Mouse (Mus musculus): ENCODE results near the gene Pdcd6ip. TPM values are rescaled to one million over a fixed set of nuclear protein-coding genes. Genes with fewer than 3 reads are reported as not detected.
A peak's percentile ranks its signal among the peaks of the same experiment; 100 is the strongest.
"Not testable (repeated sequence)": the region's sequence is repeated elsewhere in the genome, so short reads cannot be mapped to it uniquely, and the experiment has no call there.

Pdcd6ip gene
- total RNA-seq (2021) = 10 to 100 TPM; 81.3 to 83.9 TPM

GRCm38 (mm10) chr9:113707481-113708360, at the start of gene Pdcd6ip:
Pdcd6ip (minus strand) TSS chr9:113708259.
- intact Hi-C loops (cut with DNase I) = no loop called here
- DNase-seq = peak; percentile 95

- intact Hi-C loops (cut with DNase I) = no loop called here
- no peak for DNase-seq
Observed at GRCm38 (mm10) chr9:113755888-113756719, 48.0 kb upstream of the Pdcd6ip start.

- DNase-seq = peak; percentile 57 to 58
- intact Hi-C loops (cut with DNase I) = loop anchor here (10.0 kb wide), 1 partner anchor 155 kb away; no protein-coding TSS in a partner anchor
Observed at GRCm38 (mm10) chr9:113749356-113749755, 41.3 kb upstream of the Pdcd6ip start.

- intact Hi-C loops (cut with DNase I) = loop anchor here (2.0 to 10.0 kb wide), 4 partner anchors 49 to 239 kb away; no protein-coding TSS in a partner anchor
Observed at GRCm38 (mm10) chr9:113743291-113743690, 35.2 kb upstream of the Pdcd6ip start.

GRCm38 (mm10) chr9:113742361-113742794, 34.3 kb upstream of the Pdcd6ip start:
- intact Hi-C loops (cut with DNase I) = loop anchor here (2.0 to 10.0 kb wide), 4 partner anchors 50 to 240 kb away; no protein-coding TSS in a partner anchor
- peak; percentile 37 to 43 for DNase-seq

More at GRCm38 (mm10) chr9:113743291-113743690, 35.2 kb upstream of the Pdcd6ip start:
- peak in 1 of 2 experiments; percentile 30 for DNase-seq

- peak; percentile 66 to 74 for DNase-seq
- intact Hi-C loops (cut with DNase I) = loop anchor here (2.0 to 10.0 kb wide), 4 partner anchors 51 to 241 kb away; no protein-coding TSS in a partner anchor
Observed at GRCm38 (mm10) chr9:113741637-113742137, 33.6 kb upstream of the Pdcd6ip start.

GRCm38 (mm10) chr9:113741108-113741636, 33.1 kb upstream of the Pdcd6ip start, which contains the start of gene Clasp2:
Clasp2 (plus strand) TSS chr9:113741473.
- DNase-seq = peak; percentile 87
- intact Hi-C loops (cut with DNase I) = loop anchor here (5.0 to 10.0 kb wide), 3 partner anchors 51 to 241 kb away; no protein-coding TSS in a partner anchor

- DNase-seq = peak; percentile 64 to 73
- intact Hi-C loops (cut with DNase I) = no loop called here
Observed at GRCm38 (mm10) chr9:113738941-113739340, 30.9 kb upstream of the Pdcd6ip start.

GRCm38 (mm10) chr9:113738021-113738420, 30.0 kb upstream of the Pdcd6ip start:
- intact Hi-C loops (cut with DNase I) = no loop called here
- DNase-seq = peak; percentile 55 to 64

GRCm38 (mm10) chr9:113735920-113736319, 27.9 kb upstream of the Pdcd6ip start:
- intact Hi-C loops (cut with DNase I) = no loop called here
- DNase-seq = no peak

GRCm38 (mm10) chr9:113731540-113731939, 23.5 kb upstream of the Pdcd6ip start:
- intact Hi-C loops (cut with DNase I) = no loop called here
- DNase-seq = no peak

- intact Hi-C loops (cut with DNase I) = no loop called here
- no peak for DNase-seq
Observed at GRCm38 (mm10) chr9:113726991-113727680, 19.1 kb upstream of the Pdcd6ip start.

GRCm38 (mm10) chr9:113726131-113726530, 18.1 kb upstream of the Pdcd6ip start:
- intact Hi-C loops (cut with DNase I) = no loop called here
- no peak for DNase-seq

- intact Hi-C loops (cut with DNase I) = not testable (repeated sequence)
Observed at GRCm38 (mm10) chr9:113725609-113726008, 17.6 kb upstream of the Pdcd6ip start.

GRCm38 (mm10) chr9:113724646-113725045, 16.6 kb upstream of the Pdcd6ip start:
- no peak for DNase-seq
- intact Hi-C loops (cut with DNase I) = no loop called here

More at GRCm38 (mm10) chr9:113725609-113726008, 17.6 kb upstream of the Pdcd6ip start:
- not testable (repeated sequence) for DNase-seq

- DNase-seq = peak; percentile 57 to 60
Observed at GRCm38 (mm10) chr9:113719063-113719462, 11.0 kb upstream of the Pdcd6ip start.

GRCm38 (mm10) chr9:113710871-113711270, 2.8 kb upstream of the Pdcd6ip start:
- intact Hi-C loops (cut with DNase I) = loop anchor here (10.0 kb wide), 1 partner anchor 404 kb away; no protein-coding TSS in a partner anchor
- DNase-seq = no peak

More at GRCm38 (mm10) chr9:113719063-113719462, 11.0 kb upstream of the Pdcd6ip start:
- intact Hi-C loops (cut with DNase I) = loop anchor here (10.0 kb wide), 1 partner anchor 396 kb away; no protein-coding TSS in a partner anchor

- DNase-seq = no peak
- intact Hi-C loops (cut with DNase I) = no loop called here
Observed at GRCm38 (mm10) chr9:113708361-113709280, 562 bp upstream of the Pdcd6ip start.
